Mouse (Mus musculus) ZHBTc4 (cell line): ENCODE measurements at regions not wholly inside any gene's neighbourhood (a gene's known extent, or its start where the extent isn't known, plus 50 kb on each side); places are given as distances from the start of the nearest gene placed in this dataset.

Experiments
- DNase-seq: peaks from one replicate; pipeline ENCODE4 v3.0.0-alpha.2; 2011; ENCODE audit warnings: low read depth, low spot score

GRCm38 (mm10) chr8:41703927-41704924 lies 287.4 kb upstream of the Frg1 start:
- DNase-seq, result no peak
